ENCODE assay signal across 25 mouse cellular contexts in the genomic region with DNA sequence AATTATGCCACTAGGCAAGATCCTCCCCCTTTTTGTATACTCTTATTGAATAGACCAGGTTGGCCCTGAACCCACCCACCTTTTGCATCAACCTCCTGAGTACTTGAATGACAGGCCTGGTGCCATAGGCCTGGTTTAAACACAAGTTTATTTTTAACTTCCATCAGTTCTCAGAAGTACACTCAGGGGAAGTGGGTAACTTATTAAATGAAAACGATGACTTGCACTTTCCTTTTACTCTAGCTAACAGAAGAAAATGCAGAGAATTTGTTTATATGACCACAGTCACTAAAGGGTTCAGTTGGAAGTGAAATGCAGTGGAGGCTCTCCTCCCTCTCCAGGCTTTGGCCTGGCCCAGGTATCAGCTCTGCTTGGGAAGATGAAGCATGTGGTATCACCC.
A peak's percentile ranks its signal among the peaks of the same experiment; 100 is the strongest.
DNase-seq lines count a peak whose midpoint lies in the region; ATAC-seq and TF ChIP-seq lines count a peak whose summit lies in the region.
"Had no signal": no experiment of that assay in that cellular context is flagged by ENCODE, and none has a peak within 500 bp of the region (broad histone marks: within the 10 kb centered on the region; RNA-seq: fewer than 3 reads in every experiment).

No protein-coding gene starts in this region.

- WGBS in kidney, postnatal 0 days, result 52% methylated on average over 1 of the region's 1 CpGs

- H3K27me3 ChIP-seq in kidney, postnatal 0 days (ENCODE audit: insufficient read depth, low read length), result no peaks in the 10 kb centered on the region
- H3K27me3 ChIP-seq: heart, embryonic 13.5 days; hindbrain, embryonic 13.5 days; liver, embryonic 13.5 days; midbrain, embryonic 15.5 days; neural tube, embryonic 12.5 days had no signal

- peak; percentile 45 for DNase-seq in heart, adult 11 months
- DNase-seq in heart, postnatal 4 days, result no peak
- peak; percentile 39 for DNase-seq in kidney, adult 18-20 months
- DNase-seq in kidney, postnatal 0 days (ENCODE audit: low spot score), result peak; percentile 12
- peak; percentile 36 for DNase-seq in yolk sac, embryonic 10.5 days (ENCODE audit: low spot score)
- DNase-seq in frontal cortex, adult 2 months (ENCODE audit: extremely low spot score in 1 of 2, low spot score in 1 of 2), result no peak
- DNase-seq in ovary, postnatal 14 days (ENCODE audit: low spot score), result no peak
- DNase-seq in B cell, adult 2 months, result no peak
- DNase-seq: adrenal gland, postnatal 25 days; cerebellum, adult 9-10 months; gastrocnemius, adult 2 months; heart, adult 2 months; heart, postnatal 14 days; layer of hippocampus, adult 9-11 months; liver, embryonic 13.5 days; lung, adult 2 months; retina, postnatal 1 day; right cerebral cortex, postnatal 4 days; thymus, adult 18-20 months; thymus, postnatal 4 days had no signal

- no peak for TF ChIP-seq CTCF in kidney, postnatal 0 days (IDR thresholded peaks at IDR 0.05; ENCODE audit: low read depth)

- H3K4me3 ChIP-seq in kidney, postnatal 0 days (replicated peaks; ENCODE audit: low read depth, low read length), result no peak overlapping the region
- H3K4me3 ChIP-seq: embryonic facial prominence, embryonic 10.5 days; gastrocnemius, adult 2 months; heart, adult 2 months; heart, embryonic 13.5 days; hindbrain, embryonic 13.5 days; liver, embryonic 13.5 days; midbrain, embryonic 15.5 days; neural tube, embryonic 12.5 days had no signal

- H3K4me1 ChIP-seq in kidney, postnatal 0 days (replicated peaks; ENCODE audit: insufficient read depth, low read length), result no peaks in the 10 kb centered on the region
- H3K4me1 ChIP-seq: embryonic facial prominence, embryonic 10.5 days; heart, embryonic 13.5 days; hindbrain, embryonic 13.5 days; liver, embryonic 13.5 days; midbrain, embryonic 15.5 days; neural tube, embryonic 12.5 days had no signal

- H3K9me3 ChIP-seq in kidney, postnatal 0 days (replicated peaks; ENCODE audit: low read length), result no peaks in the 10 kb centered on the region
- H3K9me3 ChIP-seq: embryonic facial prominence, embryonic 10.5 days; heart, embryonic 13.5 days; hindbrain, embryonic 13.5 days; liver, embryonic 13.5 days; midbrain, embryonic 15.5 days; neural tube, embryonic 12.5 days had no signal

- H3K36me3 ChIP-seq in kidney, postnatal 0 days (ENCODE audit: insufficient read depth, low read length), result no peaks in the 10 kb centered on the region
- H3K36me3 ChIP-seq: embryonic facial prominence, embryonic 10.5 days; heart, embryonic 13.5 days; hindbrain, embryonic 13.5 days; liver, embryonic 13.5 days; midbrain, embryonic 15.5 days; neural tube, embryonic 12.5 days had no signal

- H3K27ac ChIP-seq in kidney, postnatal 0 days, result 0 out of 2 replicates have a peak overlapping the region, but pooled peaks have one; percentile 13
- H3K27ac ChIP-seq: embryonic facial prominence, embryonic 10.5 days; gastrocnemius, adult 2 months; heart, adult 2 months; heart, embryonic 13.5 days; hindbrain, embryonic 13.5 days; liver, embryonic 13.5 days; midbrain, embryonic 15.5 days; neural tube, embryonic 12.5 days had no signal

- ATAC-seq in kidney, postnatal 0 days (replicated peaks; ENCODE audit: low FRiP score, low read depth), result peak; percentile 81
- ATAC-seq: midbrain, embryonic 15.5 days had no signal

- no peak overlapping the region for H3K4me2 ChIP-seq in kidney, postnatal 0 days (ENCODE audit: low read length)
- H3K4me2 ChIP-seq: heart, embryonic 13.5 days; hindbrain, embryonic 13.5 days; liver, embryonic 13.5 days; midbrain, embryonic 15.5 days; neural tube, embryonic 12.5 days had no signal

- no peak overlapping the region for H3K9ac ChIP-seq in kidney, postnatal 0 days (ENCODE audit: low read depth, low read length)
- H3K9ac ChIP-seq: heart, embryonic 13.5 days; hindbrain, embryonic 13.5 days; liver, embryonic 13.5 days; midbrain, embryonic 15.5 days; neural tube, embryonic 12.5 days had no signal

Comparison
In these comparisons a context has a peak if more than half of its experiments do, and no peak if none do; other contexts are left out.
1. DNase-seq: peak in heart, adult 11 months (single experiment), kidney, adult 18-20 months (single experiment), kidney, postnatal 0 days (single experiment) and yolk sac, embryonic 10.5 days (single experiment); none in heart, postnatal 4 days (single experiment), frontal cortex, adult 2 months (0 of 2), ovary, postnatal 14 days (single experiment) and B cell, adult 2 months (0 of 2).